Mouse (Mus musculus) CH12.LX (cell line): ENCODE measurements at regions not wholly inside any gene's neighbourhood (a gene's known extent, or its start where the extent isn't known, plus 50 kb on each side); places are given as distances from the start of the nearest gene placed in this dataset.

Experiments used
- DNase-seq: peaks from one replicate; pipeline ENCODE4 v3.0.0-alpha.2; 2013; ENCODE audit errors: extremely low read depth
- H3K27ac ChIP-seq: 2 replicates; pipeline ENCODE4 v1.5.1; 2012; ENCODE audit warnings: low read depth, mild to moderate bottlenecking, control low read depth, moderate library complexity; ENCODE audit not compliant: insufficient read depth
- H3K27me3 ChIP-seq: replicated peaks from 2 replicates; pipeline ENCODE3; 2012; ENCODE audit warnings: inconsistent platforms
- H3K36me3 ChIP-seq, 2 experiments: replicated peaks in 1 of 2; 2 replicates each; pipeline versions ENCODE3 to v1.6.1; 2012; ENCODE audit warnings: inconsistent platforms in 1 of 2, low read length in 1 of 2, mild to moderate bottlenecking in 1 of 2, mixed read lengths in 1 of 2, moderate library complexity in 1 of 2; ENCODE audit not compliant: control insufficient read depth in 1 of 2, insufficient read depth in 1 of 2
- H3K4me1 ChIP-seq, 2 experiments: 2 replicates each; pipeline ENCODE4 v1.6.1; 2012; ENCODE audit warnings: inconsistent platforms in 1 of 2, moderate library complexity in 1 of 2; ENCODE audit not compliant: insufficient read depth in 2 of 2, control insufficient read depth in 1 of 2
- H3K4me2 ChIP-seq: 2 replicates; pipeline ENCODE4 v1.6.1; 2012; ENCODE audit warnings: low read depth, mild to moderate bottlenecking, control low read depth; ENCODE audit not compliant: poor library complexity, insufficient read depth, severe bottlenecking
- H3K4me3 ChIP-seq, 3 experiments: fragments of 150-350 bp in 1 of 3; sonication (generic) in 1 of 3; replicated peaks in 1 of 3; 2 replicates each; pipeline versions ENCODE3 to v1.5.1; 2011 to 2012; ENCODE audit warnings: low read depth in 2 of 3, low read length in 2 of 3, mild to moderate bottlenecking in 2 of 3, moderate library complexity in 2 of 3, control low read depth in 1 of 3, improper control_type of control experiment in 1 of 3, inconsistent platforms in 1 of 3, mixed read lengths in 1 of 3; ENCODE audit not compliant: poor library complexity in 1 of 3
- H3K79me2 ChIP-seq: replicated peaks from 2 replicates; pipeline ENCODE4 v1.6.1; 2012; ENCODE audit warnings: mild to moderate bottlenecking, moderate library complexity; ENCODE audit not compliant: control insufficient read depth, poor library complexity, insufficient read depth, severe bottlenecking; ENCODE audit errors: extremely low read depth
- H3K9ac ChIP-seq: 2 replicates; pipeline ENCODE4 v1.6.1; 2012; ENCODE audit warnings: low read depth, mild to moderate bottlenecking, control low read depth, moderate library complexity; ENCODE audit not compliant: insufficient read depth
- H3K9me3 ChIP-seq: replicated peaks from 2 replicates; pipeline ENCODE3; 2012; ENCODE audit warnings: low read length, inconsistent platforms, mixed read lengths
- CHD2 ChIP-seq: IDR thresholded peaks from 2 replicates; pipeline ENCODE4 v1.6.1; 2011; ENCODE audit warnings: low read length, improper control_type of control experiment
- CTCF ChIP-seq, 2 experiments: IDR thresholded peaks in 1 of 2; conservative IDR thresholded peaks in 1 of 2; 2 replicates each; pipeline ENCODE4 v1.5.1; 2011 to 2012; ENCODE audit warnings: low read depth in 2 of 2, low read length in 2 of 2, improper control_type of control experiment in 1 of 2, inconsistent platforms in 1 of 2, mild to moderate bottlenecking in 1 of 2, moderate library complexity in 1 of 2
- E2F4 ChIP-seq: IDR thresholded peaks from 2 replicates; pipeline ENCODE4 v1.6.1; 2011; ENCODE audit warnings: low read depth, low read length, improper control_type of control experiment; ENCODE audit not compliant: insufficient replicate concordance
- ELF1 ChIP-seq: IDR thresholded peaks from 2 replicates; pipeline ENCODE4 v1.6.1; 2014; ENCODE audit warnings: low read depth, mild to moderate bottlenecking, inconsistent platforms, low read length, improper control_type of control experiment
- EP300 ChIP-seq: IDR thresholded peaks from 2 replicates; pipeline ENCODE4 v1.6.1; 2011; ENCODE audit warnings: low read length, improper control_type of control experiment
- ETS1 ChIP-seq: conservative IDR thresholded peaks from 2 replicates; pipeline ENCODE4 v1.6.1; 2012; ENCODE audit warnings: low read depth, mild to moderate bottlenecking, inconsistent platforms, low read length, improper control_type of control experiment, moderate library complexity
- GABPA ChIP-seq: IDR thresholded peaks from 2 replicates; pipeline ENCODE4 v1.6.1; 2012; ENCODE audit warnings: low read depth, low read length, improper control_type of control experiment, inconsistent platforms; ENCODE audit not compliant: insufficient replicate concordance
- HCFC1 ChIP-seq: IDR thresholded peaks from 2 replicates; pipeline ENCODE4 v1.6.1; 2012; ENCODE audit warnings: low read depth, mild to moderate bottlenecking, inconsistent platforms, low read length, improper control_type of control experiment
- JUND ChIP-seq: conservative IDR thresholded peaks from 2 replicates; pipeline ENCODE4 v1.6.1; 2011; ENCODE audit warnings: low read depth, low read length, improper control_type of control experiment
- KAT2A ChIP-seq: IDR thresholded peaks from 2 replicates; pipeline ENCODE4 v1.6.1; 2012; ENCODE audit warnings: low read length, improper control_type of control experiment, inconsistent platforms; ENCODE audit not compliant: insufficient replicate concordance
- MEF2A ChIP-seq: IDR thresholded peaks from 2 replicates; pipeline ENCODE4 v1.6.1; 2014; ENCODE audit warnings: low read depth, mild to moderate bottlenecking, inconsistent platforms, low read length, improper control_type of control experiment, borderline replicate concordance
- MYC ChIP-seq: IDR thresholded peaks from 2 replicates; pipeline ENCODE4 v1.6.1; 2011; ENCODE audit warnings: low read depth, mild to moderate bottlenecking, improper control_type of control experiment, low read length
- NRF1 ChIP-seq: IDR thresholded peaks from 2 replicates; pipeline ENCODE4 v1.6.1; 2014; ENCODE audit warnings: low read depth, mild to moderate bottlenecking, inconsistent platforms, low read length, improper control_type of control experiment, moderate library complexity
- PAX5 ChIP-seq: IDR thresholded peaks from 2 replicates; pipeline ENCODE4 v1.6.1; 2012; ENCODE audit warnings: low read length, inconsistent platforms, mixed read lengths
- POLR2A ChIP-seq: IDR thresholded peaks from 2 replicates; pipeline ENCODE4 v1.6.1; 2011; ENCODE audit warnings: low read depth, mild to moderate bottlenecking, improper control_type of control experiment, low read length
- POLR2AphosphoS2 ChIP-seq: IDR thresholded peaks from 2 replicates; pipeline ENCODE4 v1.6.1; 2011; ENCODE audit warnings: low read depth, low read length, improper control_type of control experiment
- RAD21 ChIP-seq: IDR thresholded peaks from 2 replicates; pipeline ENCODE4 v1.6.1; 2011; ENCODE audit warnings: low read depth, mild to moderate bottlenecking, low read length, improper control_type of control experiment, moderate library complexity
- RCOR1 ChIP-seq: conservative IDR thresholded peaks from 2 replicates; pipeline ENCODE4 v1.6.1; 2012; ENCODE audit warnings: low read depth, mild to moderate bottlenecking, inconsistent platforms, low read length, improper control_type of control experiment
- SMC3 ChIP-seq: IDR thresholded peaks from 2 replicates; pipeline ENCODE4 v1.6.1; 2011; ENCODE audit warnings: low read depth, low read length, improper control_type of control experiment
- TBP ChIP-seq: conservative IDR thresholded peaks from 2 replicates; pipeline ENCODE4 v1.6.1; 2011; ENCODE audit warnings: low read depth, low read length, improper control_type of control experiment
- USF1 ChIP-seq: IDR thresholded peaks from 2 replicates; pipeline ENCODE4 v1.6.1; 2014; ENCODE audit warnings: low read depth, mild to moderate bottlenecking, inconsistent platforms, low read length, improper control_type of control experiment
- USF2 ChIP-seq: conservative IDR thresholded peaks from 2 replicates; pipeline ENCODE4 v1.6.1; 2011; ENCODE audit warnings: low read depth, low read length, improper control_type of control experiment
- ZC3H11A ChIP-seq: IDR thresholded peaks from 2 replicates; pipeline ENCODE4 v1.6.1; 2012; ENCODE audit warnings: low read depth, mild to moderate bottlenecking, inconsistent platforms, low read length, improper control_type of control experiment
- ZKSCAN1 ChIP-seq: IDR thresholded peaks from 2 replicates; pipeline ENCODE4 v1.6.1; 2012; ENCODE audit warnings: low read depth, inconsistent platforms, low read length, improper control_type of control experiment, borderline replicate concordance
- ZMIZ1 ChIP-seq: IDR thresholded peaks from 2 replicates; pipeline ENCODE4 v1.6.1; 2012; ENCODE audit warnings: low read depth, mild to moderate bottlenecking, inconsistent platforms, low read length, improper control_type of control experiment
- dilution Hi-C: fragments of 300-500 bp; cut with MboI; formaldehyde crosslinking; loops from 2 replicates; pipeline ENCODE4 v1.14.3; 2020; ENCODE audit warnings: low sequenced_read_pairs; ENCODE audit not compliant: extremely low pct_unique_long_range_greater_than_20kb, extremely low pct_ligation_motif_present
- in situ Hi-C: fragments of 300-500 bp; cut with MboI; formaldehyde crosslinking; loops from 3 replicates; pipeline ENCODE4 v1.14.3; 2019; ENCODE audit warnings: low sequenced_read_pairs, low pct_ligation_motif_present, low pct_unique_long_range_greater_than_20kb, mixed read lengths

DNA sequence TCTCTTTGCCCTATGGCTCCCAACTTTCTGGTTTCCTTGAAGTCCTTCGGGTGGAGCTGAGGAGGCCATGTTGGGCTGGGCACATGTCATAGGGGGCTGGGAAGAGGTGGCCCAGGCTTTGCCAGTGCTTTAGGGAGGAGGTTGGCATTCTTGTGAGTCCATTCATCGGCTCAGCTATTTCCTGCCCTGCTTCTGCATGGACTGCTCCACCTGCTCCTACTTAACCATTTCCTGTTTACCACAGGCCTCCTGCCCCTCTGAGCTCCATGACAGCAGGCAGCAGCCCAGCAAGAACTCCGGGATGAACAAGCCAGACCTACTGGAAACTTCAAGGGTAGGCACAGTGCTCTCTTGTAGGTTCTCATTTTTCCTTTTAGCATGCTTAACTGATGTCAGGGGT lies 80.3 kb downstream of the Zfp36l1 start:
- dilution Hi-C loops: no loop called here
- Histone ChIP-seq H3K27me3 (no peaks in the 10 kb centered on the region), H3K9ac (no peak overlapping the region), H3K79me2 (no peaks in the 10 kb centered on the region)
- no peak for TF ChIP-seq ZKSCAN1
- no peak for TF ChIP-seq CTCF (conservative IDR thresholded peaks at IDR 0.05 in 1 of 2, IDR thresholded peaks at IDR 0.05 in 1 of 2; ENCODE audit: low read depth in 2 of 2, low read length in 2 of 2)
- no peak for TF ChIP-seq ZC3H11A
- no peak for TF ChIP-seq RAD21
- TF ChIP-seq KAT2A: no peak
- no peak for TF ChIP-seq HCFC1
- TF ChIP-seq POLR2A: no peak
- no peak for TF ChIP-seq E2F4
- no peak for TF ChIP-seq RCOR1
- TF ChIP-seq, all 38 proteins: peak for 0
- H3K4me1 ChIP-seq: peaks cover 18 to 34% of the 10 kb centered on the region in 2 experiments
- no peak for DNase-seq
- peaks cover 2% of the 10 kb centered on the region for H3K9me3 ChIP-seq
- no peak overlapping the region for H3K27ac ChIP-seq
- in situ Hi-C loops: no loop called here
- no peaks in the 10 kb centered on the region for H3K36me3 ChIP-seq
- H3K4me3 ChIP-seq: no peak overlapping the region
- no peak overlapping the region for H3K4me2 ChIP-seq

GRCm38 (mm10) chr12:80028301-80028700 lies 84.5 kb downstream of the Zfp36l1 start:
- no peak overlapping the region for H3K4me3 ChIP-seq
- H3K9ac ChIP-seq: no peak overlapping the region
- dilution Hi-C loops (no loop called here), in situ Hi-C loops (no loop called here)
- no peaks in the 10 kb centered on the region for H3K36me3 ChIP-seq
- H3K79me2 ChIP-seq: no peaks in the 10 kb centered on the region
- TF ChIP-seq MEF2A: no peak
- no peak for TF ChIP-seq USF1
- TF ChIP-seq EP300: no peak
- TF ChIP-seq ELF1: no peak
- no peak for TF ChIP-seq GABPA
- no peak for TF ChIP-seq JUND
- no peak for TF ChIP-seq POLR2A
- no peak for TF ChIP-seq ZKSCAN1
- no peak for TF ChIP-seq NRF1
- TF ChIP-seq SMC3: no peak
- no peak for TF ChIP-seq MYC
- no peak for TF ChIP-seq PAX5
- no peak for TF ChIP-seq CHD2
- no peak for TF ChIP-seq POLR2AphosphoS2
- TF ChIP-seq CTCF (conservative IDR thresholded peaks at IDR 0.05 in 1 of 2, IDR thresholded peaks at IDR 0.05 in 1 of 2; ENCODE audit: low read depth in 2 of 2, low read length in 2 of 2): no peak
- no peak for TF ChIP-seq ZMIZ1
- TF ChIP-seq USF2: no peak
- TF ChIP-seq ETS1: no peak
- no peak for TF ChIP-seq TBP
- H3K4me1 ChIP-seq: peaks cover 11 to 38% of the 10 kb centered on the region in 2 experiments; a peak in 3 of 4 replicates
- H3K9me3 ChIP-seq: peaks cover 5% of the 10 kb centered on the region
- DNase-seq: no peak
- H3K4me2 ChIP-seq: no peak overlapping the region
- no peak overlapping the region for H3K27ac ChIP-seq
- H3K27me3 ChIP-seq: no peaks in the 10 kb centered on the region
